Mouse (Mus musculus): Measurements from ENCODE around the gene Mpped2. TPM values are rescaled to one million over a fixed set of nuclear protein-coding genes. Genes with fewer than 3 reads are reported as not detected.

Mpped2 gene
- total and polyA plus RNA-seq, 3 experiments: not detected

DNA sequence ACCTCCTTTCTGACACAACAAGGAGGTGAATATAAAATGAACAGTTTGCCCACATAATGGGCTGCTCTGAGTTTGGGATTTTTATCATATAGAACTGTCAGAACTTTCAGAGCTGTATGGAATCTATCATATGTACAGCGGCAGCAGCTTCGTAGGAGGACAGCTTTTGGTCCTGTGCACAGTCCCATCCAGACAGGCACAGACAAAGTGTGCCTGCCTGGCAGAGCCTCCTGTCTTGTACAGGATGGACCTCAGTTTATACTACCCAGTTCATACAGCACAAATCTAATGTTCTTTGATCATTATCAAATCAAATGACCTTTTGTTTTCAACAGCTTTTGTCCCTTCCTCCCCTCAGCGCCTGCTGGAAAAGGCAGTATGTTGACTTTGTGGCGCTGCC lies 136.4 kb downstream of the Mpped2 start:
- no peak overlapping the region for H3K4me3 ChIP-seq (replicated peaks in 1 of 3; ENCODE audit: low read depth in 2 of 3, low read length in 2 of 3, poor library complexity in 1 of 3)
- no peaks in the 10 kb centered on the region for H3K4me1 ChIP-seq (ENCODE audit: control insufficient read depth in 1 of 2, insufficient read depth in 2 of 2)
- H3K27me3 ChIP-seq (replicated peaks): no peaks in the 10 kb centered on the region
- DNase-seq (ENCODE audit: extremely low read depth): no peak
- in situ Hi-C loops (cut with MboI; ENCODE audit: low pct_ligation_motif_present, low pct_unique_long_range_greater_than_20kb, low sequenced_read_pairs): no loop called here
- H3K36me3 ChIP-seq (replicated peaks in 1 of 2; ENCODE audit: control insufficient read depth in 1 of 2, insufficient read depth in 1 of 2, low read length in 1 of 2): no peaks in the 10 kb centered on the region
- H3K27ac ChIP-seq (ENCODE audit: insufficient read depth, low read depth): no peak overlapping the region
- H3K9me3 ChIP-seq (replicated peaks; ENCODE audit: low read length): peaks cover 75% of the 10 kb centered on the region
- H3K9ac ChIP-seq (ENCODE audit: insufficient read depth, low read depth): no peak overlapping the region
- H3K4me2 ChIP-seq (ENCODE audit: insufficient read depth, low read depth, poor library complexity, severe bottlenecking): no peak overlapping the region
- H3K79me2 ChIP-seq (replicated peaks; ENCODE audit: control insufficient read depth, extremely low read depth, insufficient read depth, poor library complexity, severe bottlenecking): no peaks in the 10 kb centered on the region
- dilution Hi-C loops (cut with MboI; ENCODE audit: extremely low pct_ligation_motif_present, extremely low pct_unique_long_range_greater_than_20kb, low sequenced_read_pairs): no loop called here
- no peak for TF ChIP-seq SMC3 (IDR thresholded peaks at IDR 0.05; ENCODE audit: low read depth, low read length)
- no peak for TF ChIP-seq NELFE (IDR thresholded peaks at IDR 0.05; ENCODE audit: low read depth, low read length)
- TF ChIP-seq MYC (IDR thresholded peaks at IDR 0.05; ENCODE audit: low read depth, low read length): no peak
- no peak for TF ChIP-seq POLR2A (IDR thresholded peaks at IDR 0.05; ENCODE audit: low read depth, low read length)
- TF ChIP-seq MAX (IDR thresholded peaks at IDR 0.05; ENCODE audit: low read length): no peak
- no peak for TF ChIP-seq E2F4 (IDR thresholded peaks at IDR 0.05; ENCODE audit: insufficient replicate concordance, low read depth, low read length)
- TF ChIP-seq MXI1 (IDR thresholded peaks at IDR 0.05; ENCODE audit: low read depth, low read length): no peak
- no peak for TF ChIP-seq NRF1 (IDR thresholded peaks at IDR 0.05; ENCODE audit: low read depth, low read length)
- no peak for TF ChIP-seq ZMIZ1 (IDR thresholded peaks at IDR 0.05; ENCODE audit: low read depth, low read length)
- TF ChIP-seq POLR2AphosphoS2 (IDR thresholded peaks at IDR 0.05; ENCODE audit: low read depth, low read length): no peak
- TF ChIP-seq JUN (IDR thresholded peaks at IDR 0.05; ENCODE audit: insufficient read depth, low read depth, low read length): no peak
- TF ChIP-seq ZC3H11A (IDR thresholded peaks at IDR 0.05; ENCODE audit: low read depth, low read length): no peak
- TF ChIP-seq ZNF384 (IDR thresholded peaks at IDR 0.05; ENCODE audit: low read depth, low read length): no peak
- no peak for TF ChIP-seq TBP (conservative IDR thresholded peaks at IDR 0.05; ENCODE audit: low read depth, low read length)
- no peak for TF ChIP-seq RCOR1 (conservative IDR thresholded peaks at IDR 0.05; ENCODE audit: low read depth, low read length)
- TF ChIP-seq BHLHE40 (IDR thresholded peaks at IDR 0.05; ENCODE audit: low read depth, low read length): no peak
- TF ChIP-seq HCFC1 (IDR thresholded peaks at IDR 0.05; ENCODE audit: low read depth, low read length): no peak
- TF ChIP-seq TCF12 (IDR thresholded peaks at IDR 0.05; ENCODE audit: low read depth, low read length): no peak

DNA sequence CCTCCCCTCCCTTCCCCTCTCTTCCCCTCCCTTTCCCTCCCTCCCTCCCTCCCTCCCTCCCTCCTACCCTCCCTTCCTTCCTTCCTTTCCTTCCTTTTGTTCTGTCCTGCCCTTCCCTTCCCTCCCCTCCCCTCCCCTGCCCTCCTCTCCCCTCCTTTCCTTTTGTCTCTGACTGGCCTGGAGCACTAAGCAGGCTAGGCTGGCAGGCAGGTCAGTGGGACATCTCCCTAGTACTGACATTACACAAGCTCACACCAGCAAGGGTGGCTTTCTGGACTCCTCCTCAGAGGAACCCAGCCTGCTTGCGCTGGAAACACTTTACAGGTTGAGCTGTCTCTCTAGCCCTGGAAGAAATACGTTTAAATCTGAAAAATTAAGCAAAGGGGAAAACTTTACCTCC lies 139.5 kb downstream of the Mpped2 start:
- dilution Hi-C loops (cut with MboI; ENCODE audit: extremely low pct_ligation_motif_present, extremely low pct_unique_long_range_greater_than_20kb, low sequenced_read_pairs): no loop called here
- in situ Hi-C loops (cut with MboI; ENCODE audit: low pct_ligation_motif_present, low pct_unique_long_range_greater_than_20kb, low sequenced_read_pairs): no loop called here
- no peak overlapping the region for H3K9ac ChIP-seq (ENCODE audit: insufficient read depth, low read depth)
- no peaks in the 10 kb centered on the region for H3K79me2 ChIP-seq (replicated peaks; ENCODE audit: control insufficient read depth, extremely low read depth, insufficient read depth, poor library complexity, severe bottlenecking)
- H3K27me3 ChIP-seq (replicated peaks): no peaks in the 10 kb centered on the region
- no peak overlapping the region for H3K4me2 ChIP-seq (ENCODE audit: insufficient read depth, low read depth, poor library complexity, severe bottlenecking)
- H3K4me3 ChIP-seq (replicated peaks in 1 of 3; ENCODE audit: low read depth in 2 of 3, low read length in 2 of 3, poor library complexity in 1 of 3): no peak overlapping the region
- no peak for DNase-seq (ENCODE audit: extremely low read depth)
- H3K4me1 ChIP-seq (ENCODE audit: control insufficient read depth in 1 of 2, insufficient read depth in 2 of 2): no peaks in the 10 kb centered on the region
- peaks cover 79% of the 10 kb centered on the region for H3K9me3 ChIP-seq (replicated peaks; ENCODE audit: low read length)
- no peak overlapping the region for H3K27ac ChIP-seq (ENCODE audit: insufficient read depth, low read depth)
- no peaks in the 10 kb centered on the region for H3K36me3 ChIP-seq (replicated peaks in 1 of 2; ENCODE audit: control insufficient read depth in 1 of 2, insufficient read depth in 1 of 2, low read length in 1 of 2)
- TF ChIP-seq TCF12 (IDR thresholded peaks at IDR 0.05; ENCODE audit: low read depth, low read length) (no peak), USF2 (conservative IDR thresholded peaks at IDR 0.05; ENCODE audit: low read depth, low read length) (no peak), BHLHE40 (IDR thresholded peaks at IDR 0.05; ENCODE audit: low read depth, low read length) (no peak), IRF4 (IDR thresholded peaks at IDR 0.05; ENCODE audit: low read depth, low read length) (no peak), ELF1 (IDR thresholded peaks at IDR 0.05; ENCODE audit: low read depth, low read length) (no peak), SMC3 (IDR thresholded peaks at IDR 0.05; ENCODE audit: low read depth, low read length) (no peak), ETS1 (conservative IDR thresholded peaks at IDR 0.05; ENCODE audit: low read depth, low read length) (no peak), MYC (IDR thresholded peaks at IDR 0.05; ENCODE audit: low read depth, low read length) (no peak), PAX5 (IDR thresholded peaks at IDR 0.05; ENCODE audit: low read length) (no peak), CHD1 (IDR thresholded peaks at IDR 0.05; ENCODE audit: low read depth, low read length) (no peak), MAFK (IDR thresholded peaks at IDR 0.05; ENCODE audit: insufficient replicate concordance, low read length) (no peak), ZNF384 (IDR thresholded peaks at IDR 0.05; ENCODE audit: low read depth, low read length) (no peak), SIN3A (IDR thresholded peaks at IDR 0.05; ENCODE audit: low read length) (no peak), NELFE (IDR thresholded peaks at IDR 0.05; ENCODE audit: low read depth, low read length) (no peak), RAD21 (IDR thresholded peaks at IDR 0.05; ENCODE audit: low read depth, low read length) (no peak)

Data from CH12.LX (cell line).